Comparison of ENCODE assay signal across 9 mouse cellular contexts in the genomic region with DNA sequence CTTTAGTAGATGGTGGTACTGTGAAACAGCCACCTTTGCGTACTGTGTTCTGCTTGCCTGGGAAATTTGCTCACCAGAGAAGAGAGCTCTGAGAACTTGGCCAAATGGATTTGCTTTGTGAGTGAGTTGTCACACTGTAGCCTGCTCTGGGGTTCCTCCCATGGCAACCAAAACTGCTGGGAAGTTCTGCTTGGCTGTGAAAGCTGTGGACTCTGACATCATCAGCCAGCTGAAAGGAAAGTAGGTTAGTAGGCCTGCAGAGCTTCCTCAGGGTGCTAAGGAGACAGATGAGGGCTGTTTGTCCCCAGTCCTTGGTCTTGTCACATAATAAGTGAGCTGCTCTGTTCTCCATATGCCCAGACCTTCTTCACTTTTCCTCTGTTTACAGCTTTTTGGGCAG. TPM values are rescaled to one million over a fixed set of nuclear protein-coding genes. Genes with fewer than 3 reads are reported as not detected.
DNase-seq lines count a peak whose midpoint lies in the region; ATAC-seq lines count a peak whose summit lies in the region.
"Had no signal": no experiment of that assay in that cellular context is flagged by ENCODE, and none has a peak within 500 bp of the region (broad histone marks: within the 10 kb centered on the region; RNA-seq: fewer than 3 reads in every experiment).

No protein-coding gene starts in this region.

- peaks cover 22% of the 10 kb centered on the region for H3K36me3 ChIP-seq in hindbrain, embryonic 13.5 days
- H3K36me3 ChIP-seq in hindbrain, embryonic 10.5 days, result peaks cover 33% of the 10 kb centered on the region

- H3K4me2 ChIP-seq in hindbrain, embryonic 13.5 days, result no peak overlapping the region

- 91% methylated on average over 1 of the region's 1 CpGs for WGBS in hindbrain, embryonic 13.5 days
- 88% methylated on average over 1 of the region's 1 CpGs for WGBS in hindbrain, embryonic 10.5 days

- peak overlapping the region; percentile 71 for H3K27ac ChIP-seq in hindbrain, embryonic 13.5 days
- H3K27ac ChIP-seq in hindbrain, embryonic 10.5 days, result no peak overlapping the region

- H3K9ac ChIP-seq in hindbrain, embryonic 13.5 days, result no peak overlapping the region

- H3K4me1 ChIP-seq in hindbrain, embryonic 13.5 days (replicated peaks), result peaks cover 33% of the 10 kb centered on the region
- peaks cover 35% of the 10 kb centered on the region for H3K4me1 ChIP-seq in hindbrain, embryonic 10.5 days (replicated peaks)

- peak; percentile 34 for ATAC-seq in hindbrain, embryonic 13.5 days (ENCODE audit: low FRiP score)
- ATAC-seq in activated CD4-positive, CD25-positive, alpha-beta regulatory T cell, adult 4 months, result no peak

- no peaks in the 10 kb centered on the region for H3K27me3 ChIP-seq in hindbrain, embryonic 13.5 days
- H3K27me3 ChIP-seq in hindbrain, embryonic 10.5 days (ENCODE audit: insufficient read depth, poor library complexity, severe bottlenecking), result no peaks in the 10 kb centered on the region

- H3K4me3 ChIP-seq in hindbrain, embryonic 13.5 days, result no peak overlapping the region
- no peak overlapping the region for H3K4me3 ChIP-seq in hindbrain, embryonic 10.5 days

- no peaks in the 10 kb centered on the region for H3K9me3 ChIP-seq in hindbrain, embryonic 13.5 days
- H3K9me3 ChIP-seq in hindbrain, embryonic 10.5 days, result no peaks in the 10 kb centered on the region

- intact Hi-C loops in heart, postnatal 10 days (cut with DNase I), result no loop called here

- no peak for DNase-seq in hindbrain, embryonic 10.5 days (ENCODE audit: low spot score)
- peak; percentile 81 for DNase-seq in brain, adult 2 months (ENCODE audit: low read depth, low spot score)
- peak; percentile 63 for DNase-seq in heart, postnatal 10 days
- peak; percentile 76 for DNase-seq in retina, embryonic 14.5 days (ENCODE audit: low spot score)
- no peak for DNase-seq in cerebellum, adult 11 months
- DNase-seq in lung, postnatal 4 days, result no peak

RNA-seq across cellular contexts. Expression of a gene that starts 37.3 kb away (rescaled TPM):
- polyA plus RNA-seq in hindbrain, embryonic 13.5 days (2015; fragmentation: Nextera tagmentation; extraction: Ambion mirVana), result 12.3 and 12.8 TPM in 2 replicates
- 15.1 and 15.8 TPM in 2 replicates for polyA plus RNA-seq in hindbrain, embryonic 10.5 days (2016; fragmentation: Nextera tagmentation; extraction: Ambion mirVana)
- 1 to 10 TPM; 3.3 to 3.9 TPM for total RNA-seq in heart, postnatal 10 days (2021)
- not detected for polyA plus RNA-seq in activated CD4-positive, CD25-positive, alpha-beta regulatory T cell, adult 4 months (2017; shearing (Covaris generic))
- total RNA-seq: MEL had no signal

Comparison
In these comparisons a context has a peak if more than half of its experiments do, and no peak if none do; other contexts are left out.
1. DNase-seq: peak in brain, adult 2 months (single experiment), heart, postnatal 10 days (2 of 2) and retina, embryonic 14.5 days (single experiment); none in hindbrain, embryonic 10.5 days (single experiment), cerebellum, adult 11 months (single experiment) and lung, postnatal 4 days (0 of 2).
2. RNA of a gene that starts 37.3 kb away (polyA plus RNA-seq): 15.1 to 15.8 TPM in hindbrain, embryonic 10.5 days and 12.3 to 12.8 TPM in hindbrain, embryonic 13.5 days; not detected in activated CD4-positive, CD25-positive, alpha-beta regulatory T cell, adult 4 months; every median in the first group is over 10 times any median in the second.